Mouse (Mus musculus) lung, postnatal 0 days (tissue): Measurements from ENCODE around the gene Neu1.

Source experiments
- CTCF ChIP-seq: IDR thresholded peaks from 2 replicates; pipeline ENCODE4 v1.5.1; 2016; ENCODE audit warnings: antibody characterized with exemption, mild to moderate bottlenecking
- EP300 ChIP-seq: IDR thresholded peaks from 2 replicates; pipeline ENCODE4 v1.6.1; 2016; ENCODE audit warnings: antibody characterized with exemption, mild to moderate bottlenecking, control low read depth

- TF ChIP-seq CTCF = no peak
- no peak for TF ChIP-seq EP300
These were observed 17.0 kb upstream of the Neu1 start, which contains the start of gene Slc44a4 for GRCm38 (mm10) chr17:34913930-34914665.
